Mouse (Mus musculus) CD4-positive, CD25-positive, alpha-beta regulatory T cell, adult 2 months (primary cell): ENCODE data around the gene Rpl10.

Experiments used
- DNase-seq: peaks from one replicate; pipeline ENCODE4 v3.0.0-alpha.2; 2012; ENCODE audit warnings: low read depth, low spot score

Gene Rpl10

DNA sequence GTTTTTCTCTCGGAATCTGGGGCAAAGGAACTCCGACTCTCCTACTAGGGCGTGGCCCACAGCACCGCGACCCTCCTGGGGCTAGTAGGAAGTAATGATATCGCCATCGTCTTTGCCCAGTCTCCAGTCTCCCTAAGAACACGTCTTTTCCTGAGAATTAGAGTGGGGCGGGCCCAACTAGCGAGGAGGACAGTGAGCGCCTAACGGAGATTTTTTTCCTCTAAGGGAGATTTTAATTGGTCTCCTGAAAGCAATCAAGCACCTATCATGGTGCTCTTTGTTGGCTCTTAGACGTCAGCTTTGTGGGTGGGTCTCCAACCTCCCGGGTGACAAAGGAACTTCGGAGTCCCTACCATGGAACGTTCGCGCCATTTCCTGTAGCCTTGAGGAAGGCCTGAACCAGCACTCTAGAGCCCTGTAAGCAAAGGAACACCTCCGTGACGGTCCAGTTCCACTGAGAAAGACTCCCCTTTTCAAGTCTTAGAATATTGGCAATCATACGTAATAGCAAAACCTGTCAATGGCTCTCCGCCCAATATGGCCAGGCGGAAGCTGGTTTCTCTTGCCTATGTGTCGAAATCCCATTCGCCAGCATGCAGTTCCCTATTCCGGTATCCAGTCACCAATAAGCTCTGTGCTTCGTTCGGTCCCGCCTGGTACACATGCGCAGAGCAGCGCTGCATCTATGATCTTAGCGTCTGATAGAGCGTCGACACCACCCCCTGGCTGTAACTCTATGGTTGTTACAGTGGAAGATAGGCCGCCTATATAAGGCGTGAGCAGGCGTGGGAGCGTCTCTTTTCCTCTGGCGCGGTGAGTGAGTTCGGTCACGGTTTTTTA is at the start of gene Rpl10:
TSS of gene Rpl10 (plus strand) at position 751 of the 840 bp plus-strand sequence.
- peak; percentile 97 for DNase-seq

DNA sequence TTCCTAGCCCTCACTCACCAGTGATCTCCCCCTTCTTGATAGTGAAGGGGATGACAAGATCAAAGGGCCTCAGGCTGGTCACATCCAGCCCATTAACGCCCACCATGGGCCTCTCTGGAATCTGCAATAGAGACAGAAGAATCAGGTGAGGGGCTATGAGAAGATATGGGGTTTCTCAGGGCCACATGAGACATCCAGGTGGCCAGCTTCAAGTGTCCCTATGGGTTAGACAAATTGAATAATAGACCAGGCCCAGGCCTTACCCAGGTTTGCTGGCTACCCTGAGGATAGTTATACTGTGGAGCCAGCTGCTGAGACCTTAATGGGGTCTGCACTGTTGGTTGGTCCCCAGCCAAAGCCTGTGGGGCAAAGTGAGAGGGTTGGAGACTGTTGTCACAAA is 40.6 kb upstream of the Rpl10 start:
- no peak for DNase-seq

DNA sequence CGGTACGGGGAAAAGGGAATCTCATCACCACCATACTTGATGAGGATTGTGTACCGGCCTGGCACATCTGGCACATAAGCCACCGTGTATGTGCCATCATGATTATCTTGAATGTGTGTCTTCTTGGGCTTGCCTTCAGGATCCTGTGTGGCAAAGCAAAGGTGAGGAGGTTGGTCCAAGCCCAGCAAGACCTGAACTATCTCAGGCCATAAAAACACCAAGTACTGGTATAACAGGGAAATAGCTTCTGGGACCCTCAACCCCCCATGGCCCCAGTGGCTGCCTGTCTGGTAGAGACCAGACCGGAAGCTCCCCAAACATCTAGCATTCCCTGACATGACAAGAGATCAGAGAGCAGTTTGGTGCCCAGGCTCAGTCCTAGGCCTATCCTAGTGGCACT is 37.4 kb upstream of the Rpl10 start:
- no peak for DNase-seq

DNA sequence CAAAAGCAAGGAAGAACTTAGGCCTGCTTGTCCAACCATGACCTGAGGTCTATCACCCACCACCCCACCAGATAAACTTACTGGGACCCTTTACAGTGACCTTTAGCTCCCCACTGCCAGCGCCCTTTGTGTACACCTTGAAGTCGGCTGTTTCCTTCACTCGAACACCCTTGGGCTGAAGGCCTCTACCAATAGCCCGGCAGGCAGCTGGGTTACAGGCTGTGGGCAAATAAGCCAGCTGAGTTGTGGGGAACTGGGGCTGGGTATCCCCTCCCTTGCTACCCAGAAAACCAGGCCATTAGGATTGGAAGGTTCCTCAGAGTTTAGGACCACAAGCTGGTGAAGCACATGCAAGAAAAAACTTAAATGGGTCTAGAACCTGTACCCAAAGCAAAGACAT is 30.3 kb upstream of the Rpl10 start:
- no peak for DNase-seq

DNA sequence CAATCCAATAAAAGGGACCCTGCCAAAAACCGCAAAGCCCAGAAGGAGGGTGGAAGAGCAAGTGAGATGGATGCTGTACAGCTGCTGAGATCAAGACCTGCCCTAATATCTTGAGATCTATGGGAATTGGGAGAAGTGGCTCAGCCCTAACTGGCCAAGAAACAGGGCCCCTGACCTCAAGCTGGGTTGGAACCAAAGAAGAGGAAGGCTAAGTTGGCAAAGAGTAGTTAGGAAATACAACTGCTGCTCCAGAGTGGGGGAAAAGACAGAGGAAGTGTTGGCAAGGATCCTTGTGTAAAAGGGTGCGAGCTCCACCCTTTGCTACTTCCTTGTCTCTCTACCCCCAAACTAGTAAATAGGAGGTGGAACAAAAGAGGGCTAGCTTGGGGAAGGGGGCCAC is 27.2 kb upstream of the Rpl10 start:
- no peak for DNase-seq

DNA sequence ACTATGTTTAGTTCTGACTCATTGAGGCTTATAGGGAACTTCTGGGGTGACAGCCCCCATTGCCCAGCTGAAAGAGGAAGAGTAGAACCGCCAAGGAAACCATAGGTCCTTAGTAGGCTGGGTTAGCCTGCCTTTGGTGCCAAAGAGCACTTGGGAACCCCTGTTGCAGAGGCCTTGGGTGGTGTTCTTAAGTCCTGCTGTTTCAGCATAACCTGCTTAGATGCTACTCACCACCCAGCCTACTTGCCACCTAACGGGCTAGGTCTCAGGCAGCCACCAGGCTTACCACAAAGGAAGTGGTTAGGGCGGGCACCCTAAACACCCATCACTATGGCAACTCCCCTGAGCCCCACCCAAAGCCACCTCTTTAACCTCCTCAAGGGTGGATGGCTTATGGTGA is 26.8 kb upstream of the Rpl10 start:
- DNase-seq = peak; percentile 90

DNA sequence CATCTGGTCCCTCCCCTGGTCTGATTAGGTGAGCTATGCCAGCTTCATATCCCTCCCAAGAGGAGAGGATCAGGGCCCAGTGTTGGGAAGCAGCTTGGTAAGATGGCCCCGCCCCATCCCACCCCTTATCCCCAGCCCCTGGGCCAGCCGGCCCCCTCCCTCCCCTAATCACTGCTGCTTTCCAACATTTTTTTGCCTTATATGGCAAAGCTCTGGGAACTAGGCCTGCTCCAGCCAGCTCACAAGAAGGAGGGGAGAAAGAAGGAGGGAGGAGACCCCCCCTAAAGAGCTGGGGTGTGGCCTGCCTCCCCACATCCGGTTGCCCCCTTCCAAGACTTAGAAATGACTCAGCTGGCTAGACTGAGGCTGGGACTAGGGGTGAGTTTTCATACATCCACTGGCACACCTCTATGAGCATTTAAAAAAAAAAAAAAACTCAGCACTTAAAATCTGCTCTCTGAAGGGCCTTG is 26.0 kb upstream of the Rpl10 start:
- DNase-seq = peak; percentile 62

DNA sequence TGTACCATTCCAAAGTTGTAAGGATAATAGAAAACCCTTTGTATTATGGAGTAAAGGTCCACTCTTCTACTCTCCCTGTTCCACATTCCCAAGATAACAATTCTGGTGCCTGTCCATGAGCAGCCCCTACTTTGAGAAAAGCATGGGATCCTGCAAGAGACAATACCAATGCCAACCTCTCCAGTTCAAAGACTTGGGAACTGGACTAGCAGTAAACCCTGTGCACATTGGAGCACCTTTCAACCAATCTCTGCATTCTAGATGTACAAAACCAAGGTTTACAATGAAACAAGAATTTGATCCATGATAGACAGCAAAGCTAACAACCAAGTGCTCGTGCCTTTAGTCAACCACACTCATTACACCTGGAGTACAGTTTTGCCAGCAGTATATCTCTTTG is 25.5 kb upstream of the Rpl10 start:
- no peak for DNase-seq

DNA sequence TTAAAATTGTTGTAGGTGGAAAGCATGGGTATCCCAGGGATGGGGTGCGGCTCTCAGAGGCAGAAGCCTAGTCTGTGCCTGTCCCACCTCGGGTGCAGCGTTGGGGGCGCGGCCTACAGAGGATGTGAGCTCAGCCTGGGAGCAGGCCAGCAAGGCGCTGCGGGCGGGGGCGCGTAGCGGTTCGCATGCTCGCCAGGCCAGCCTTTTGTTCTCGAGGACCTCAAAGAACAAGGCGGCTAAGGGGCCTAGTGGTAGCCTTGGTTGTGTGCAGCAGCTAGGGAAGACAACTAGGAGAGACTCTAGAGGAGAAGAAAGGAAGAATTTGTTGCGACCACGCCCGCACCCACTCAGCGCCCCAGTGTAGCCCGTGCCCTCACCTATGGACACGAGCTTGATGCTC is 24.9 kb upstream of the Rpl10 start:
- DNase-seq = peak; percentile 77

DNA sequence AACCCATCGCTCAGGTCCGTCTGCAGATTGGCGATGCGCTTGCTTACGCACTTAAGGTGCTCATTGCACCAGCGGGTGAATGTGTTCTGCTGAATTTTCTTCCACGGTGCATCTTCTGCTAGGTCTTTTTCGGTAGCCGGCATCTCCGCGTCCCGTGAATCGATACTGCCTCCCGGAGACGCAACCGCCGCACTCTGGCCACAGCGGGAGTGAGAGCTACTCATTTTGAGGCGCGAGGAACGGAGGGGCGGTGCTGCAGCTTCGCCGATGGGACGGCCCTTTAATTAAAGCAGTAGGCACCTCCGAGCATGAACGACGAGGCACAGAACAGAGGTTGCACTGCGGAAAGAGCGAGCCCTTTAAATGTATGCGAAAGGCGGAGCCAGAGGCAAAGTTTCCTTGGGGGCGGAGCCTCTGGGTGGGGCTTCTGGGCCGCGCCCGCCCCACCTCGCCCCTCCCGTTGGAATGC is 24.4 kb upstream of the Rpl10 start:
- peak; percentile 90 for DNase-seq

DNA sequence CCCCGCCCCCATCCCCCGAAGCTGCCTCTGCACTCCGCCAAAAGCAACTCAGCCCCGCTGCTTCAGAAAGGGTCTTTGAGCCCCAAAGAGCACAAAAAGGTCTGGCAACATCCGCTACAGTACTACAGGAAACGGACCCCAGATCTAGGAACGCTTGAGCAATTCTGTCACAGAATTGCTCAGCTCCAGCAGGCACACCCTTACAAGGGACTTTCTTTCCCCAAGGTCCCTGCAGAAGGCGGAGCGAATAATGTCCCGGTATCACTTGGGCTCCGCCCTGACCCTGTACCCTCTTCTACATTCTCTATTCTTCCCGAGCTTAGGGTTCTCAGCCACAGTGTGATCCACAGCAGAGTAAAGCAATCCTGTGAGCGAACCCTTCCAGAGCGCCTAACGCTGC is 23.9 kb upstream of the Rpl10 start:
- no peak for DNase-seq

DNA sequence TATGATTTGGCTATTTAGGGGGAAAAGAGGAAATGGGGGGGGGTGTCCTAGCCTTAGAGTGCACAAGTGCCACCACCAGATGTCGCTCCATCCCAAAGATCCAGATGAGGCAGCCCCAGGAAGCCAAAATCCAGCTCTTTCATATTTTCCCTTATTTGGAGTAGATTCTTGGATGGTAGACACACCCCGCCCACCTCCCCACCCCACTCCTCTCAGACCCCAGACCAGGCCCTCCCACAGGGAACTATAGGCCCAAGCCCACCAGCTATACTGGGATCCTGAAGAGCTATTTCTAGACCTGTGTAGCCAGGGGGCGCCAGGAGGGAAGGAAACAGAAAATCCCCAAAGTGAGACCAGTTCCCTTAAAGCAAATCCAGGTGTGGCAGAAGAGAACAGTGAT is 22.0 kb upstream of the Rpl10 start:
- DNase-seq = peak; percentile 78

DNA sequence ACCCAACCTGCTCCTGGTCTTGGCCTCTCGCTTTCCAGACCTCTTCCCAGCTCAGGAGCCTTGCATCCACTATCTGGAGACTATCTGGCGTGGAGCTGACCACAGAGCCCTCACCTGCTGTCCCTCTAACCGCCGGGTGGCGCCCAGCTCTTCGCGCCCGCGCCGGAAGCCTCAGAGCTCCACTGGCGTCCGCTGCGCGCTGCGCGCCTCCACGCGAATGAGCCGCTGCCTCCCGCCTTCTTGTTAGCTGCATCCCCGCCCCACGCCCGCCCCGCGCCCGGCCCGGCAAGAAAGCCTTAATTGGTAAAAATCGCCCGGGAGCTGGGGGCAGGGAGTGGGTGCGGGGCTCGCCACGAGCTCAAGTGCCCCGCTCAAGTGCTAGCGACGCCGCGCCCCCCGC is 21.0 kb upstream of the Rpl10 start, which contains the start of gene Flna:
TSS of gene Flna (minus strand) at position 206 of the 400 bp plus-strand sequence.
- DNase-seq = peak; percentile 80

DNA sequence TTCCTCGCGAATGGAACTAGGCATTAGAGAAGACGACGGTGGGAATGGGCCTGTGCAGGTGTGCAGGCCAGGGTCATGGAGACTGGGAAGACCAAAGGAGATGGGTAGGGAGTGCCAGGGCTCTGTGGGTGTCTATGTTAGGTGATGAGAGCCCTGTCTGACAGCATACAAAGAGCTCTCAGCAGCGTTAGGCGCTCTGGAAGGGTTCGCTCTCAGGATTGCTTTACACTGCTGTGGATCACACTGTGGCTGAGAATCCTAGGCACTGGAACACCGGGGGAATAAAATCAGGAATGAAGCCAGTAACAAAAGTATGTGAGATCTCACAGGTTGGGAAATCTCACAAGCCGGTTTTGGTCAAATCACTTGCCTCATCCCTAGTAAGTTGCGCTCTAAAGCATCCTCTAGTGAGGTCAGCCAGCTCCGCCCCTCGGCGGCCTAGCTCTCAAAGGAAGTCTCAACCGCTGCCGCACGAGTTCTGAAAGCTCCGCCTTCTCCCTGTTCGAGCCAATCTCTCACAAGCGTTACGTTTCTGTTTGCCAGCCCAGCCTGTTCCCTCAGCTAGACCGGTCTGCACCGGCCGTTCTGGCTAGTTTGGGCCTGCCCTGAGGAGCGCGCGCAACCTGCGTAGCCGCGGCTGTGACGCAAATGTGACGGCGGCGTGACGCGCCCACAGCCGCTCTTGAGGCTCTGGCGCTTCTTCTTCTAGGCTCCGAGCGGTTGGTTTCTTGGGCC is 16.3 kb upstream of the Rpl10 start, which contains the start of gene Emd:
TSS of gene Emd (plus strand) at position 535 of the 735 bp plus-strand sequence.
- DNase-seq = peak; percentile 95

DNA sequence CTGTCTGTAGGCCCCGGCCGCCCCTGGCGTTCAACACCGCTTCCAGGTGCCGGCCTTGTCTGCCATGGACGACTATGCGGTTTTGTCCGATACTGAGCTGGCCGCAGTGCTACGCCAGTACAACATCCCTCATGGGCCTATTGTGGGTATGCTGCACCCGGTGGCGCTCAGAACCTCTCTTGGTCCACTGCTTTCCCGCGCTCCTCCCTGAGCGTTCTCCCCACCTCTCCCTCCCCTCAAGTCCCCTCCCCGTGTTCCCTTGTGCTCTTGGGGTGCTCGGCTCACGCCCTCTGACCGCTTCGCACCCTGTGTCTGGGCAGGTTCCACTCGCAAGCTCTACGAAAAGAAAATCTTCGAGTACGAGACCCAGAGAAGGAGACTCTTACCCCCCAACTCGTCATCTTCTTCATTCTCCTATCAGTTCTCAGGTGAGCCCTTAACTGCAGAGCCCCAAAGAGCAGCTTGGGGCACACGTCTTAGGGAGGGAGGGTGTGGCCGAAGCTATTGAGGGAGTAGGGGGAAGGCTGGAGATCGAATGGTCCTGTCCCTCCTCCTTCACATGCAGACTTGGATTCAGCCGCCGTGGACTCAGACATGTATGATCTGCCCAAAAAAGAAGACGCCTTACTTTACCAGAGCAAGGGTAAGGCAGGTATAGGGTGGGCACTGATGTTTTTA is 15.6 kb upstream of the Rpl10 start:
- DNase-seq = no peak

DNA sequence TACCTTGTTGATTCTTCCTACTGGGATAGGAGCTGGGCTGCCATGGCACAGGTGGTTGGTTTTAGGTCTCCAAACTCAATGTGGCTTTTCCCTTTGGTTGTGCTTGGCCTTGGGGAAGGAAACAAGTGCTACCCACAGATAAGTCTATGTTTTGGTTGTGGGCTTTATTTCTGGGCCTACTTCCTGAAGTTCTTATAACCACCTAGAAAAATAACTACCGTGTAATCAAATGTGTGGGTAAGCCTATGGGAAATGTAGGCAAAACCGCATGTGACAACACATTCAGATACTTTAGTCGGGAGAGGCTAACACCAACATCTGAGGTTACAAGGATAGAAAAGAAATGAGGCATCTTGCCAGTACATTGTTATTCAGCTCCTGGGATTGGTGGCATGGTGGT is 12.9 kb upstream of the Rpl10 start:
- DNase-seq = no peak

DNA sequence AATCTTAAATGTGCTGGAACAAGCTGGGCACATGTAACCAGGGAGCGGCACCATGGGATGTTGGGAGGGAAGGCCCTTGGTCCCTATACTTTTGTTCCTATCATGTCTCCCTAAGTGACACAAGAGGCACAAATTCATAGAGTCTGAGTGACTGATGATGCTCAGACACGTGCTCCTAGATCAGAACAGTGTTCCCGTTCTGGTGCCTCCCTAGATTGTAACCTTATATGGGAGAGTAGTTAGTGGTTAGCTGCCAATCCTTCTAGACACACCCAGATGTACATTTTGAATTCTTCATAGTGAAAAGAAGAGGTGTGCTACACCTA is 913 bp upstream of the Rpl10 start:
- no peak for DNase-seq

DNA sequence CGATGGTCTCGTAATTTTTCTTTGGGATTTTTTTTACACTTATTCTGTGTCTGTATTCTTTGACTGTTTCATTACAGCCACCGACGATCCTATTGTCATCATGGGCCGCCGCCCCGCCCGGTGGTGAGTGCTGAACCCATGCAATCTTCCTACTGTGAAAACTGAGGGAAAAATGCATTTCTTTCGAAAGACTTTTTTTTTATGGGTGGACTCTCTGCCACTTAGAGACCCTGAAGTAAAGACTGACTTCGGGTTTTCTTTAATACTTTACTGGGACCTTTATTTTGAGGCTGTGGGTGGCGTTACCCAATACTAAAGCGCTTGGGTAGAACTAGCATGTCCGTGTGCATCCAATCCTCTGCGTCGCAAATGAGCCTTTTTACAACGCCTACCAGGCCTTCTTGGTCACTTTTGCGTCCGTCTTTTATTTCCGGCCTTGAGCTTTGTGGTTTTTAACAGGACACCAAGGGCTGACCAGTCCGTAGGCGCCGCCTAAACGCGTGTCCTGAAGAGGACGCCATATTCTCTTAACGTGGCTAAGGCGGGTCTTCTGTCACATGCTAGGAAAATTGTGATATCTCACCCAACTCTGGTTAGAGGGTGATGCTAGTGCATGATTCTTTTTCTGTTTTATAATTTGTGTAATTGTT is 415 bp downstream of the Rpl10 start:
- peak; percentile 51 for DNase-seq

DNA sequence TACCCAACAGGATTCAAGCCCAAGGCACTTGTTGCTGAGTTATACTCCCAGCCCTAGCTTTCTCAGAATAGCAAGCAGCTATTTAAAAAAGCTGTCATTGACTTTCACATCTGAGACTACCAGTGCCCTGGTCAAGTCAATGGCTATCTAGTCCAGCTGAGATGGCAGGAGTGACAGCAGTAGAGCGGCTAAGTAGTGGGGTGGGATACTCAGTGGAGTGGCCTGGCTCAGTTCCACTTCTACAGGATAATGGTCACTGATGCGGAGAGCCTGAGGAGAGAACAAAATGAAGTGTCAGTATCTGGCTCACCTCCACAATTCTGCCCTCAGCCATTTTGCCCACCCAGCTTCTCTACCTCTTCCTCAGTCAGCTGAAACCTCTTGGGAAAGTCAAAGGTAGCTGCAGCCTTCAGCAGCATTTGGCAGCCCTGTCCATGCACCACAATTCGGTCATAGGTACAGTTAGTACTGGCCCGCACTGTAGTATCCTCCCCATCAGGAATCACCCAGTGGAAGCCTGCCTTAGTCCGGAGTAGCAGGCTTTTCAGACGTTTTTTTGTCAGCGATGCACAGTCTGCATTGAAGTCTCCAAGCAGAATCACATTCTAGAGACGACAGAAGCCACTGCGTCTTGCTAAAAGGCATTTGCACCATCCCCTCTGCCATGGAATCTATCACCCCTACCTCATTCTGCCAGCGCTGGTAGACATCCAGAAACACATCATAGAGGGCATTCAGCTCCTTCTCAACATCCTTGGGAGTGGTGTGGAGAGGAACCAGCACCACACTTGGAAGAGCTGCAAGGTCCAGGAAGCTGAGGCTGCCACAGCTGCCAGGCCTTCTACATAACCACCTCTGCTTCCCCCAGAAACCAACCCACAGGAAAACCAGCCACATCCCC is 3.1 kb downstream of the Rpl10 start:
- DNase-seq = no peak

DNA sequence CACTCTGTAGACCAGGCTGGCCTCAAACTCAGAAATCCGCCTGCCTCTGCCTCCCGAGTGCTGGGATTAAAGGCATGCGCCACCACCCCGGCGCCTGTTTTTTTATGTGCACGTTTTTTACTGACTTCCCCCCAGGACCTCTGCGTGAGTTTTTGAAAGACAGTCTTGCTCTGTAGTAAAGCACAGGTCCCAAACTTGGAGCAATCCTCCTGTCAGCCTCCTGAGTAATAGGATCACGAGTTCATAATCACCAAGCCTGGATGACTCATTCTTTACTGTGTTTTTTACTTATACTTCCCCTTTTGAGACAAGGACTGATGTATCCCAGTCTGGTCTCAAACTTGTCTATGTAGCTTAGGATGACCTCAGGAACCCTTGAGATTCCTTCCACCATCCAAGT is 7.3 kb downstream of the Rpl10 start:
- no peak for DNase-seq
